Mouse (Mus musculus): ENCODE data around the gene Glipr2.

- no peak for TF ChIP-seq CTCF (IDR thresholded peaks at IDR 0.05; ENCODE audit: extremely low read depth, insufficient read depth, low read length)
- no peak for TF ChIP-seq POLR2A (IDR thresholded peaks at IDR 0.05; ENCODE audit: extremely low read depth, insufficient read depth, low read length)
Observed at GRCm38 (mm10) chr4:43976223-43976740, 19.1 kb downstream of the Glipr2 start.

Measured in cortical plate, adult 2 months (tissue).